Mouse (Mus musculus) right cerebral cortex, postnatal 25 days (tissue): ENCODE results near the gene Npw.

Experiments
- DNase-seq: peaks from one replicate; pipeline ENCODE4 v3.0.0; 2022

Gene Npw

GRCm38 (mm10) chr17:24639571-24639988 is 18.7 kb downstream of the Npw start:
- no peak for DNase-seq

- no peak for DNase-seq
Measured at GRCm38 (mm10) chr17:24638840-24639239, 19.4 kb downstream of the Npw start.

GRCm38 (mm10) chr17:24638214-24638613 is 20.0 kb downstream of the Npw start:
- no peak for DNase-seq

- no peak for DNase-seq
Measured at GRCm38 (mm10) chr17:24636781-24637481, 21.3 kb downstream of the Npw start.

- no peak for DNase-seq
Measured at GRCm38 (mm10) chr17:24635694-24636093, 22.6 kb downstream of the Npw start.

- DNase-seq = no peak
Measured at GRCm38 (mm10) chr17:24635024-24635423, 23.2 kb downstream of the Npw start.

- no peak for DNase-seq
Measured at GRCm38 (mm10) chr17:24633831-24634230, 24.4 kb downstream of the Npw start.

- no peak for DNase-seq
Measured at GRCm38 (mm10) chr17:24632813-24633449, 25.3 kb downstream of the Npw start.

GRCm38 (mm10) chr17:24632167-24632812 is 26.0 kb downstream of the Npw start, which contains the start of the genes Tsc2 and Nthl1:
Gene Tsc2, minus strand, starts transcription at chr17:24632630.
Gene Nthl1, plus strand, starts transcription at chr17:24632680.
- DNase-seq = peak; percentile 87

GRCm38 (mm10) chr17:24630072-24630471 is 28.2 kb downstream of the Npw start:
- DNase-seq = peak; percentile 47

GRCm38 (mm10) chr17:24628646-24629045 is 29.6 kb downstream of the Npw start:
- DNase-seq = peak; percentile 41

- no peak for DNase-seq
Measured at GRCm38 (mm10) chr17:24625472-24625871, 32.8 kb downstream of the Npw start.

- no peak for DNase-seq
Measured at GRCm38 (mm10) chr17:24617561-24618194, 40.6 kb downstream of the Npw start.

- no peak for DNase-seq
Measured at GRCm38 (mm10) chr17:24610711-24611110, 47.5 kb downstream of the Npw start.

GRCm38 (mm10) chr17:24608874-24609273 is 49.4 kb downstream of the Npw start:
- no peak for DNase-seq

GRCm38 (mm10) chr17:24608370-24608769 is 49.9 kb downstream of the Npw start:
- DNase-seq = no peak
